Mouse (Mus musculus) adrenal gland, adult 18-20 months (tissue): ENCODE data around the gene Smim5. TPM values are rescaled to one million over a fixed set of nuclear protein-coding genes. Genes with fewer than 3 reads are reported as not detected.

Experiments used
- DNase-seq, 2 experiments: peaks; one replicate each; pipeline ENCODE4 v3.0.0; 2021 to 2022; ENCODE audit warnings: low spot score in 2 of 2
- total RNA-seq, 2 experiments: library from RNA; stranded (reverse); gene quantifications; 1 replicate in 1 of 2; 2 replicates in 1 of 2; pipeline ENCODE4 v1.2.3; 2021

Smim5 gene
- total RNA-seq, 2 experiments from 2014 or later = 0.74 TPM; not detected in 1

DNA sequence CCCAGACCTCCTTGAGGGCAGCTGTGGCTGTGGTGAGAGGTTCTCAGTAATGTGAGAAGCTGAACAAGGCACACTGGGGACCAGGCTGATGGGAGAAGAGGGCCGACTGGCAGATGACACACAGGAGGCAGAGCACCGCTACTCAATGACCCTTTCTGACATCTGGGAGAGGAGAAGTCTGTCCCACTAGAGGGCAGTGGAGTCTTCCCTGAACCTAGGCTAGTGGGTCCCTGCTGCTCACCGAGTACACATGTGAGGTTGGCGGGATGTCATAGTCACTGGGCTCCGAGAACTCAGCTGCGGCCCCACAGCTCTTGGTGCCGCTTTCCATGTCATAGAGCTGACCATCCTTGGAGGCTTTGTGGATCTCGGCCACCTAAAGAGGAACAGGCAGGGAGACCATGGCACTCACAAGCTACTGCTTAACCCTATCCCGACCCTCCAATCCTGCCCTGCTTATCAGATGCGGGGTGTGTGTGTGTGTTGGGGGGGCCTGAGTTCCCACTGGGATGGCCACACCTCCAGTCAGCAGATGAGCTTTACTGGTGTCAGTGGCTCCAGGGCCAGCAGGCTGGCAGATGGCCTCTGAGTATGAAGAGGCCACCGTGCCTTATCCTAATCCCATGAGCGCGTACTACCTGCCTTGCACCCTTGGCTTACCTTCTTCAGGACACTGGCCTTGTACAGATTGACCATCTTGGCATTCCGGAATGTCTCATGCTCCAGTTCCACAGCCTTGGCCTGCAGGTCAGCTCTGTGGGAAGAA is 4.8 kb upstream of the Smim5 start:
- DNase-seq = no peak

DNA sequence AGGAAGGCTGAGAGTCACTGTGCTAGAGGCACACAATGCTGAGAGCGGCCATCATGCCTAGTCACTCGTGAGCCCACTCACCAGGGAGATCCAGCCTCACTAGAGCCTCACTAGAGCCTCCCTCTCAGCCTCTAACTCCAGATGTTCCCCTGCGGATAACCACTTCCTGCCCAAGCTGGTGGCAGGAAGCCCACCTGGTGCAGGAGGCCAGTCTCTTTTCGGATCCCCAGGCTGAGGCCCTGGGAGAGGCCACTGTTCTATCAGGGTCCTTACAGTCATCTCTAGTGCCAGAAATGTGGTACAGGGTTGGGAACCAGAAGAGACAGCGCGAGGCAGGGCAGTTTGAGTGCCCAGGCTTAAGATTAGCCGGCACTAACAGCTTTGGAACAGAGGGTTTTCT is 1.3 kb upstream of the Smim5 start:
- DNase-seq = no peak

GRCm38 (mm10) chr11:115898886-115899285 is 880 bp upstream of the Smim5 start:
- no peak for DNase-seq

- DNase-seq = no peak
Observed at GRCm38 (mm10) chr11:115900561-115901337, 983 bp downstream of the Smim5 start.

DNA sequence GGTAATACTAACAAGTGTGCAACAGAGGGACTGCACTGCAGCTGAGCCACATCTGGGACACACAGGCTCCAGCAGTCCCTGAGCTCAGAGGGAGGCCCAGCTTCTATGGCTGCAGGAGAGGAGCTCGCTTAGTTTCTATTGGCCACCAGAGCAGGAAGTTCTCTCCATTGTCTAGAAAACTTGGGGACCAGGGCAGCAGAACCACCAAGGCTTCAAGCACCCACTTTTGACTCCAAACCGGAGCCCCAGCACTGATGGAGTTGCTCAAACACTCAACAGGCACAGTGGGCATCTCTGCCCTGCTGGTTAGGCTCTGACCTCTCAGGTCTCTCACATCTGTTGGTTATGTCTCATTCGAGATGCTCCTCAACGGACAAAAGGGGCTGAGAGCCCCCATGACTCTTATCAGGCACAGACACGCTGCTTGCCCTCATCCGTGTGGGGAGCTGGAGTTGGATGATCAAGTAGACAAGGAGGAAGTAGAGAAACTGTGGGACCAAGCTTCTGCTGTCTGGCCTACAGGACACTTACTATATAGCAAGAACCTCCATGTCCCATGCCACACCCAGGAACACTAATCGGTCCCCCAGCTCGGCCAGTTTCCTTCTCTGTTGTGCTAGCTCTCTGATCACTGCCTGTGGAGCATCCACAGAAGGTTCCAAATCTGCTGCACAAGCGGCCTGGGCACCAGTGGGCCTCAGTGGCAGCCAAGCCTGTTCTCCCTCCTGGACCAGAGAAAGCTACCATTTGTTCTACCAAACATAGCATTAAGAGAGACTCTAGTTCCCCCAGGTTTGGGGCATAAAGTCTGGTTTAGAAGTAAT is 1.8 kb downstream of the Smim5 start:
- no peak for DNase-seq

GRCm38 (mm10) chr11:115902177-115902576 is 2.4 kb downstream of the Smim5 start:
- no peak for DNase-seq

DNA sequence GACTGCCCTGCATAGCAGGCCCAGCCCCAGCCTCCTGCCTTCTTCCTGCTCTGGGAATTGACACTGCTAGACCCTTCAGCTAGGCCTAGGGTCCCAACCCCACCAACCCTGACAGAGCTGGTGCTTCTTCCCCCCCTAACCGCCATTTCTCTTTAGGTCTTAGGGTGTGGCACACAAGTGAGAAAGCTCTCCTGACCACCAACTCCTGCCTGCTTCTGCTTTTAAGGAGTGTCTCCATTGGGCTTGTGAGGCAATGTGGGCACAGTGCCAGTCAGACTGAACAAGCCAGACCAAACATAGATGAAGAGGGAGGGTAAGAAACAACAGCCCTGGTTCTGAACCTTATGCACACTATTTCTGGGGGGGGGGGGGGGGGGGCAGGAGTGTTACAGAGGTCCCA is 3.1 kb downstream of the Smim5 start:
- DNase-seq = no peak

DNA sequence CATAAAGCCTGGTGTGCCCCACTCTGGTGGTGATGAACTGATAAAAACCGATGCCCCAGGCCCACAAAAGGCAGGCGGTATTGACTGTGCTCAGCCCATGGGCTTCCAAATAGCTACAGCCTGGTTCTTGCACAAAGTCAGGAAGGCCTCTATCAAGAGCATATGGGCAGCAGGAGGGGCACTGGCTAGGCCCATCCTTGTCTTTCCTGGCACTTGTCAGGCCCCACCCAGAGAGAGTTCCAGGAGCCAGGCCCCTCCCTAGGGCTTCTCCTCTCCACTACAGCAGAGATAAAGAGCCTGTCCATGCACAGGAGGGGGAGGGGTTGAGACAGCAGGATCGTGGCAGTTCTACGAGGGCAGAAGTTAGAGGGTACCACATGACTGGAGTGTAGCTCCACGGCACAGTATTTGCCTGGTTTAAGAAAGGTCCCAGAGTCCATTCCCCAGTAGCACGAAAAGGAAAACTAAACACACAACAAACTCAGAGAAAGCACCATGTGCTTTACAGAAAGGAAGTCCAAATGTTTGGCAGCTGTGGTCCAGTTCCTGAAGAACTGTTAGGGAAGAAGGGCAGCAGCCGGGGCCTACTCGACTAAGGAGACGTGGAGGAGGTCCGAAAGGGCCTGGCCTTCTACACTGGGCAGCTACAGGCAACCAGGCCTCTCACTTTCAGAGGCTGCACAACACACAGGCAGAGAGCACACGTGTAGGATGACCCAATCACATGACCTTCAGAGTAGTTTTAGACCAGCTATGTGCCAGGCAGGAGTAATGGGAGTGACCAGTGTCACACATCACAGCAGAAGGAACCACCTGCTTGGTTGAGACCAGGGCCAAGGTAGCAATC is 3.8 kb downstream of the Smim5 start:
- no peak for DNase-seq

GRCm38 (mm10) chr11:115904231-115904955 is 4.6 kb downstream of the Smim5 start:
- DNase-seq = no peak

DNA sequence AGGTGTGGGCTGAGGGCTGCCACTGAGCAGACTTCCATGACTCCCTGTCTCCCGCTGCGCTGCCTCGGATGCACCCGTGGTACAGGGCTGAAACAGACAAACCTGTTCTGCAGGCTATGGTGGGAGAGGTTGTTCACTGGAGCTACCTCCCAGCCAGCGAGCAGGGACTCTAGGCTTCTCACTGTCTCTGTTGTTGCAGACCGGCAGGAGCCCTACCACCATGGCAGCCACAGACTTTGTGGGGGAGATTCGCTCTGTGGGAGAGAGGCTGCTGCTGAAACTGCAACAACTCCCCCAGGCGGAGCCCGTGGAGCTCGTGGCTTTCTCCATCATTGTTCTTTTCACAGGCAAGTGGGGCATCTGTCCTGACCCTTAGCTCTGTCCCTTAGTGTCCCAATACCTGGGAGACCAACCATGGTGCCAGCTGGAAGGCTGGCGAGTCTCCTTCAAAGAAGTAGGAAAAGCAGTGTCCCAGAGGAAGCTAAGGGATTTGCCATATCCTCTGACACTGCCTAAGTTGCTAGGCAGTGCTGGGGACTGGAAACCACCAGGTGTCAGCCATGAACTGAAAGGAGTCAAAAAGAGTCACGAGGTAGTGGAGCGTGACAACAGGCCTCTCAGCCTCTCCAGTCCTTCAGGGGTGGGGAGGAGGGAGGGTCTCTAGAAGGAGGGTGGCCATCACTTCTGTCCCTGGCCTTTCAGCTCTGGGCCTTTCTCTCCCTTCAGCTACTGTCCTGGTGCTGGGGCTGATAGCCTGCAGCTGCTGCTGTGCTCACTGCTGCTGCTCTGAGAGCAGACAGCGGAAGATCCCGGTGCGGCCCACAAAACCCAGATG is 5.4 kb downstream of the Smim5 start:
- DNase-seq = no peak

GRCm38 (mm10) chr11:115906116-115906515 is 6.3 kb downstream of the Smim5 start:
- no peak for DNase-seq

- no peak for DNase-seq
Observed at GRCm38 (mm10) chr11:115906521-115906920, 6.8 kb downstream of the Smim5 start.

DNA sequence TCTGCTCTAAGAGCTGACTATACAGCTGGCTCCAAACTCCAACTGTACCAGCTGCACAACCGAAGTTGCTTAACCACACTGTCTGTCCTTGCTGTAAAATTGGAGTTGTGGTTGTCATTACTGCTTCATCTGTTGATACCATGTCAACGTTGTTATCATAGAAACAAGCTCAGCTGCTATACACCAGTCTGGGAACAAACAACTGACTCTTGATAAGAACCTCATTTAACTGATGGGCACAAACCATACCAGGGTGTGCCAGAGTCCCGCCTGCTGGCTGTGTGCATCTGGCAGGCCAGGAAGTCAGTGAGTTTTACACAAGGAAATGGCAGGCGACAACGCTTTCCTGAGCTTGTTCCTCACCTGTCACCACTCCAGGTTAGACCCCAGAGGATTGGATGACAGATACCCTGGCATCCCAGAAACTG is 11.4 kb downstream of the Smim5 start:
- DNase-seq = no peak

DNA sequence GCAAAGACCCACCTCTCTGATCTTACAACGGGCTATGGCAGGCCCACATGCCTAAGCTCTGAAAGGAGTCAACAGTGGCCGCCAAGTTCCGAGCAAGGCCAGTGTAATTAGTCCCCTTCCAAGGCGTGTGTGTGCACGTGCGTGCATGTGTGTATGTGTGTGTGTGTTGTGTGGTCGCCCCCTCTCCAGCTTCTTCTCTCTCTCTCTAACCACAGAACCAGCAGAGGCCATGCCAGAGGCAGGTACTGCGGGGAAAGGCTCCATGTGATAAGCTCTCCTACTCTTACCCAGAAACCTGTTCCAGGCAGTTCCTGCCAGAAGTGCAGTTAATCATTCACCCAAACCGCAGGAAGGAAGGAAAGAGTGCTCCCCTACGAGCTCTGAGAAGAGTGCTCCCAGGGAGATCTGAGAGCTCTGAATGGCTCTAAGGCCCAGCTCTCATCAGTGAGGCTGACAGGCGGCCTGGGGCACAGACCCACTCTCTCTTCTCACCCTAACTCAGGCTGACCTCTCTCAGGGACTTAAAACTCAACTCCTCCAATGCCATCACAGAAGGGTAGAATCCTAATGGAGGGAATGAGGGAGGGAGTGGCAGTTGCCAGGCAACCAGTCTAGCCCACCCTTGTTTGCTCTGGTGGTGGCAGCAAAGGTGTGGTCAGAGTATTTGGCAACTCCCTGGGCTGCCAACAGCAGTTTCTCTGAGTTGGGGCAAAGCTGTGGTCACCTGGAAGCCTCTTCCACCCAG is 12.0 kb downstream of the Smim5 start, which contains the start of gene Smim6:
Gene Smim6, plus strand, starts transcription at position 386 of the 745 bp plus-strand sequence.
- no peak for DNase-seq

GRCm38 (mm10) chr11:115916579-115916978 is 16.8 kb downstream of the Smim5 start:
- DNase-seq = no peak

GRCm38 (mm10) chr11:115918637-115919036 is 18.9 kb downstream of the Smim5 start:
- no peak for DNase-seq

DNA sequence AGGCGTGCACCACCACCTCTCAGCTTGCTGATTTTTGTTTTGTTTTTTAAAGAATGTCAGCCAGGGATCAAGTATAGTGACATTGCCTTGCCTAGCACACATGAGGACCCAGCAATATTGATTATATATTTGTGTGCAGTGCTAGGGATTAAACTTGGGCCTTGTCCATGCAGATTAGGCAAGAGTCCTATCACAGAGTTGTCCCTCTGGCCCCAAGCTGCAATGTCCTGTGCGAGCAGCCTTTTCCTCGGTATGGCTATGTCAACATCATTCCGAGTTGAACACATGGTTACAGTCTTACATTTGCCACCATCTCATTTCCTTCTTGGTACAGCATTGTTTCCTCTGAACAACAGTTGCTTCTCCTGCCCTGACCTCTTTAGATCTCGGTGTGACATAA is 19.3 kb downstream of the Smim5 start:
- DNase-seq = no peak

DNA sequence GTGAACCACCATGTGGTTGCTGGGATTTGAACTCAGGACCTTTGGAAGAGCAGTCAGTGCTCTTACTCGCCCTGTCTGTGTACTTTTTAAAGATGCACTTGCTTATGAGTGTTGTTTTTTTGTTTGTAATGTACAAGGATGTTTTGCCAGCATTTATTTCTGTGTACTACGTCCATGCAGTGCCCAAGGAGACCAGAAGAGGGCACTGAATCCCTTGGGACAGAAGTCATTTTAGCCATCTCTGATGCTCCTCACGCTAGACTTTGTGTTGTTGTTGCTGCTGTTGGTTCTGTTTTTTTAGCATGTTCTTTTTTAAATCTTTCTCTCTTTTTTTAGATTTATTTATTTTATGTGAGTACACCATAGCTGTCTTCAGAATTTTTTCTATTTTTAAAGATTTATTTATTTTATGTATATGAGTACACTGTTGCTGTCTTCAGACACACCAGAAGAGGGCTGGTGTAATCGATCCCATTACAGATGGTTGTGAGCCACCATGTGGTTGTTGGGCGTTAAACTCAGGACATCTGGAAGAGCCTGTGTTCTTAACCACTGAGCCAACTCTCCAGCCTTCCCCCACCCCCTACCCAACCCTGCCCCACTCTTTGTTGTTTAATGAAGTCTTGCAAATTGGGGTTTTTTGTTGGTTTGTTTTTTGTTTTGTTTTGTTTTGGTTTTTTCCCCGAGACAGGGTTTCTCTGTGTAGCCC is 20.5 kb downstream of the Smim5 start:
- peak; percentile 48 to 50 for DNase-seq
